Mouse (Mus musculus): Measurements from ENCODE around the gene Ppp1r15a.

Ppp1r15a gene

GRCm38 (mm10) chr7:45525809-45526473 lies at the start of gene Ppp1r15a, which contains the start of gene Plekha4:
Gene Ppp1r15a (minus strand): TSS chr7:45526268.
Gene Plekha4 (plus strand): TSS chr7:45526330.
- peak; percentile 97 for DNase-seq (ENCODE audit: low spot score)

GRCm38 (mm10) chr7:45574472-45575379 lies 48.7 kb upstream of the Ppp1r15a start:
- no peak for DNase-seq (ENCODE audit: low spot score)

- no peak for DNase-seq (ENCODE audit: low spot score)
These were observed 47.9 kb upstream of the Ppp1r15a start for GRCm38 (mm10) chr7:45573954-45574353.

GRCm38 (mm10) chr7:45571966-45572365 lies 45.9 kb upstream of the Ppp1r15a start:
- no peak for DNase-seq (ENCODE audit: low spot score)

GRCm38 (mm10) chr7:45570103-45570741 lies 44.2 kb upstream of the Ppp1r15a start, which contains the start of gene Bcat2:
Gene Bcat2 (plus strand): TSS chr7:45570153.
- peak; percentile 48 for DNase-seq (ENCODE audit: low spot score)

- DNase-seq (ENCODE audit: low spot score), result no peak
These were observed 42.8 kb upstream of the Ppp1r15a start for GRCm38 (mm10) chr7:45568601-45569473.

GRCm38 (mm10) chr7:45567780-45568516 lies 41.9 kb upstream of the Ppp1r15a start:
- DNase-seq (ENCODE audit: low spot score), result peak; percentile 84

- DNase-seq (ENCODE audit: low spot score), result no peak
These were observed 41.2 kb upstream of the Ppp1r15a start for GRCm38 (mm10) chr7:45567112-45567779.

GRCm38 (mm10) chr7:45565446-45565845 lies 39.4 kb upstream of the Ppp1r15a start:
- DNase-seq (ENCODE audit: low spot score), result no peak

- DNase-seq (ENCODE audit: low spot score), result no peak
These were observed 38.7 kb upstream of the Ppp1r15a start for GRCm38 (mm10) chr7:45564811-45565210.

- no peak for DNase-seq (ENCODE audit: low spot score)
These were observed 35.8 kb upstream of the Ppp1r15a start for GRCm38 (mm10) chr7:45561624-45562520.

- peak; percentile 80 for DNase-seq (ENCODE audit: low spot score)
These were observed 35.0 kb upstream of the Ppp1r15a start for GRCm38 (mm10) chr7:45560843-45561623.

GRCm38 (mm10) chr7:45560241-45560640 lies 34.2 kb upstream of the Ppp1r15a start:
- no peak for DNase-seq (ENCODE audit: low spot score)

- DNase-seq (ENCODE audit: low spot score), result no peak
These were observed 32.8 kb upstream of the Ppp1r15a start for GRCm38 (mm10) chr7:45558907-45559306.

- peak; percentile 78 for DNase-seq (ENCODE audit: low spot score)
These were observed 29.7 kb upstream of the Ppp1r15a start for GRCm38 (mm10) chr7:45555787-45556186.

- no peak for DNase-seq (ENCODE audit: low spot score)
These were observed 28.7 kb upstream of the Ppp1r15a start, which contains the start of gene Hsd17b14 for GRCm38 (mm10) chr7:45554744-45555143. Gene Hsd17b14 (plus strand): TSS chr7:45554893.

GRCm38 (mm10) chr7:45553990-45554389 lies 27.9 kb upstream of the Ppp1r15a start:
- DNase-seq (ENCODE audit: low spot score), result no peak

- DNase-seq (ENCODE audit: low spot score), result no peak
These were observed 27.5 kb upstream of the Ppp1r15a start for GRCm38 (mm10) chr7:45553519-45553918.

Measured in ovary, postnatal 14 days (tissue).